Mouse (Mus musculus) embryo, embryonic 9.5 days (tissue): Measurements from ENCODE around the gene Psmc3ip.
"Not testable (repeated sequence)": the region's sequence is repeated elsewhere in the genome, so short reads cannot be mapped to it uniquely, and the experiment has no call there.

Source experiments
- DNase-seq: peaks from one replicate; pipeline ENCODE4 v3.0.0-alpha.2; 2017; ENCODE audit errors: extremely low spot score

Gene Psmc3ip

GRCm38 (mm10) chr11:101095314-101096024, at the start of gene Psmc3ip:
Gene Psmc3ip (minus strand): TSS chr11:101095436.
- DNase-seq: peak; percentile 92

DNA sequence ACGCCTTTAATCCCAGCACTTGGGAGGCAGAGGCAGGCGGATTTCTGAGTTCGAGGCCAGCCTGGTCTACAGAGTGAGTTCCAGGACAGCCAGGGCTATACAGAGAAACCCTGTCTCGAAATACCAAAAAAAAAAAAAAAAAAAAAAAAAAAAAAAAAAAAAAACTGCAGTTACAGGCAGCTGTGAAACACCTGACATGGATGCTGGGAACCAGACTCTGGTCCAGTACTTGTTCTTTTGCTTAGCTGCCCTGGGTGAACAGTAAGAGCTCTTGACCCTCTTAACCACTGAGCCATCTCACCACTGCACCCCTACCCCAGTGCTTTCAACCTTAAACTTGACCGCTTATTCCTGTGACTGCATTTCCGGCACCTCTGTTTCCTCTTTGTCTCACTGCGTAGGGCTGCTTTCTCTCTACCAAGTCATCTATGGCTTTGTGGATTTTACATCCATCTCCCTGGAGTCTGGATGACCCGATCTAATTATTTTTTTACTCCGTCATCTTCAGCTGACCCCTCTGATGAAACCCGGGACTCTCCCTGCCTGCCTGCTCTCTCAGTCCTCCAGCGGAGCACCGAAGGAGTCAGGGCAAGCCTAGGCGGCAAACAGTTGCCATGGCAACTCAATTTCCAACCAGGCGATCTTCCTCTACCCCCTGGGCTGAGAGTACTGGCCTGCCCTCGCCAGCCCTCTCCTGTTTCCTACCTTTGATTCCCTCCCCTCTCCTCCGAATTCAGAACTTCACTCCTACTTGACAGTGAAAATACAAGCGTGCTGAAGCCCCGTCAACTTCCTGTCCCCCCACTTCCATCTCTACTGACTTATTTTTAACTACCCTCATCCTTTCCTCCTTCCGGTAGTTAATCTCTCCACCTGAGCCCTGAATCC, 48.3 kb upstream of the Psmc3ip start:
- peak; percentile 55 for DNase-seq

- DNase-seq: no peak
These were observed 47.2 kb upstream of the Psmc3ip start for GRCm38 (mm10) chr11:101142215-101142967.

GRCm38 (mm10) chr11:101141088-101141487, 45.9 kb upstream of the Psmc3ip start:
- DNase-seq: no peak

- DNase-seq: no peak
These were observed 45.1 kb upstream of the Psmc3ip start for GRCm38 (mm10) chr11:101140164-101140819.

DNA sequence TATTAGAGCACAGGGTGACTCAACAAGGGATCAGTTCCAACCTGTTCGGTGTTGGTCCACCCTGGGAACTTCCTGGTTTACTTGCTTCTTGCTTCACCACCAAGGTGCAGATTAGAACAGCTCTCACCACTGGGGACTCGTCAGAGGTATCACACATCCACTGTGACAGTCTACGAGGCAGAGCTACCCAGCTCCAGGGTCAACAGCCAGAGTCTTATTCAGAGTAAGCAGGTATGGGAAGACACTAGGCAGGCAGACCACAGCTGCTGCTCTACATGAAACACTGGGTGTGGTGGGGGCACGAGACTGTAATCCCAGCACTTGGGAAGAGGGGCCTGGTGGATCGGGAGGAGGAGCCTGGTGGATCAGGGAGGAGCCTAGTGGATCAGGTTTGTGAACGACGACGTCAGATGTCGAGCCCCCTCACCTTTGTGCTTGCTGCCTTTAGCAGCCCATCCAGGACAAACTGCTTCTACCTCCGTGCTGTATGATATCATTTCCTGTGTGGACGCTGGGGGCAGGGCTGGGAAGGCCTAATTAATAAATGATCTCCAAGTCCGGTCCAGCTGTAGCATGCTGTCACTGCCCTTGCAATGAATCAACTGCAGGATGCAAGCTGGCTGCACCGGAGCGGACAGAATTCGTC, 43.4 kb upstream of the Psmc3ip start:
- peak; percentile 35 for DNase-seq

DNA sequence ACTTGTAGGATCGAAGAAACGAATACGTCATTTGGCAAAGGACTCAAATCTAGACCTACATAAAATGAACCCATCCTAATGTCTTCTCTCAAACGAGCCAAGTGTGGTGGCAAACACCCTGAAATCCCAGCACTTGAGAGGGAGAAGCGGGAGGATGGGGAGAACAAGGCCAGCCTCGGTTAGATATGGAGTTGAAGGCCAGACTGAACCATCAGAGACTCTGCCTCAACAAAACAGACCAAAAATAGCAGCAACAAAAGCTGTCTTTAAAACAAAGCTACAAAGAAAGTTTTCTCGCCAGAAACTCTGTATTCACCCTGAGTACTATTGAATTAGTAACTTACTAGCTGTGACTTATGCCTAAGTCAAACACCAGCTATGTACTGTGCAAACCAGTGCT, 41.8 kb upstream of the Psmc3ip start:
- DNase-seq: no peak

DNA sequence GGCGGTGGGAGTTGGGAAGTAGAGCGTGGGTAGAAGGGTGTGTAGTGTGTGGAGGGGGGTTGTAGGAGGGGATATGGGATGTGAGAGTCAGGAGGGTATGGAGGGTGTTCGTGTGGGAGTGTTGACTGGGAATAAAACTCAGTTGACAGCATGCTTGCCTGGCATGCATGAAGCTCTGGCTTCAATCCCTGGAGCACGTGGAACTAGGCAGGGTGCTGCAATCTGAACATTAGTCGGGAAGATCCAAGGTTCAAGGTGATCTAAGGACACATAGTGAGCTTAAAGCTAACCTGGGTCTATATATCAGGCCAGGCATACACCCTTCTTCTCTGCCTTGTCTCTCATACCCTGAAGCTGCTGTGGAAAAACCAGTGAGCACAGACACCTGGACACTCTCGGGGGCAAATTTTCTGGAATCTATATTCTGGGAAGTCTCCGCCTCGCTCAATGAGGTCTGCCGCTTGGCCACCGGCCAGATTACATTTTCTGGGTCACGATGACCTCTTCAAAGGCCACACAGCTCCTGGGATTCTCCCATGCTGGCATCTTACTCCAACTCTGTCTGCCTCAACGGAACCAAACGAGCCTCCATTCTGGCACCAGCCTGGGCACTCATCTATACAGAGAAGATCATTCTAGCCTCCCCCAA, 39.1 kb upstream of the Psmc3ip start:
- DNase-seq: no peak

GRCm38 (mm10) chr11:101133037-101133436, 37.8 kb upstream of the Psmc3ip start:
- DNase-seq: no peak

DNA sequence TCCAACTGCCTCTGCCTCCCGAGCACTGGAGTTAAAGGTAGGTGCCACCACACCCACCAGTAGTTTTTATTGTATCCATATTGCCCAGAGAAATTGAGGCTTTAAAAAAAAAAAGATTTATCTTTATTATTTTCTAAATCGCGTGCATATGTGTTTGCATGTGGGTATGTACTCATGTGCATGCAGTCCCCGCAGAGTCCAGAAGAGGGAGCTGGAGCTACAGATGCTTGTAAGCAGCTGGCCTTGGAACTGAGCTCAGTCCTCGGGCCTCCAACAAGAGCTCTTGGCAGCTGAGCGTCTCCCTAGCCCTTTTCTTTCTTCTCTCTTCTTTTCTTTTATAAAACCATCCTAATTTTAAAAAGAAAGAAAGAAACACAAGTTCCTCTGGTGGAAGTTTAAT, 36.5 kb upstream of the Psmc3ip start:
- DNase-seq: no peak

DNA sequence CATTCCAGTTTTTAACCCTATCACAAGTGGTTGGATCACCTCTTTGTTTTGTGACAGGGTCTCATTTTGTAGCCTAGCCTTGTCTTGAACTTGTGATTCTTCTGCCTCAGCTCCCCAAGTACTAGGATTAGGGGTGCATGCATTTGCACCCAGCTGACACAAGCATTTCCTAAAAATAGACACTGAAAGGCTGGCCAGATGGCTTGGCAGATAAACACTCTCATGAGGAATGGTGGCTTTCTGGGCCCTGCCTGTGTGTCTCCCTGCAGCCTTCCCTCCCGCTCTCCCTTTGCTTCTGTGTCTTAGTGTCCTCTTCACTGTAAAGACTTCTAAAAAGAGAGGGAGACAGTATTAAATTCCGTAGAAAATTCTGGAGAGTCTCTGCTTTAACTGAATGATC, 36.0 kb upstream of the Psmc3ip start:
- DNase-seq: no peak

- no peak for DNase-seq
These were observed 35.0 kb upstream of the Psmc3ip start for GRCm38 (mm10) chr11:101130056-101130756.

DNA sequence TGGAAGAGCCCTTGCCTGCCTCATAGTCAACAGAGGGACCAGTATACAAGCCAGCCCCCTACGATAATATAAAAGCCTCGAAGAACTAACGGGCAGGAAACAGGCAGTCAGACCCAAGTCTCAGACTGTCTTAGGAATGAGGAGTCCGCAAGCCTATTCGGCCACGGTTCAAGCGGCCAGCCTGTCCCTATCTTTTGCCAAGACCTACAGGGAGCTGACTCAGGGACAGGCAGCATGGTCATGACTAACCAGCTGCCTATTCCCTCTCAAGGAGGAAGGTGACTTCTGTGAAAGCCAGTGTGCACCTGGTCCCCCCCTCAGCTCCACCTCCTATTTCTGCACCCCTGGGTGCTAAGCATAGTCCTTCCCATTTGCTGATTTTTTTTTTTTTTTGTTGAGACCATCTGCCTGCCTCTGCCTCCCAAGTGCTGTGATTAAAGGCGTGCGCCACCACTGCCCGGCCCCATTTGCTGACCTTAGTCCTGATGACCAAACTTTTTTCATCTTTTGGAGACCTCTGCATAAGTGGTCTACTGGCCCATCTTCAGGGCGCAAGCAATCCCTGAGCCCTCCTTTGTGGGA, 33.9 kb upstream of the Psmc3ip start:
- no peak for DNase-seq

- DNase-seq: no peak
These were observed 31.8 kb upstream of the Psmc3ip start for GRCm38 (mm10) chr11:101127075-101127474.

DNA sequence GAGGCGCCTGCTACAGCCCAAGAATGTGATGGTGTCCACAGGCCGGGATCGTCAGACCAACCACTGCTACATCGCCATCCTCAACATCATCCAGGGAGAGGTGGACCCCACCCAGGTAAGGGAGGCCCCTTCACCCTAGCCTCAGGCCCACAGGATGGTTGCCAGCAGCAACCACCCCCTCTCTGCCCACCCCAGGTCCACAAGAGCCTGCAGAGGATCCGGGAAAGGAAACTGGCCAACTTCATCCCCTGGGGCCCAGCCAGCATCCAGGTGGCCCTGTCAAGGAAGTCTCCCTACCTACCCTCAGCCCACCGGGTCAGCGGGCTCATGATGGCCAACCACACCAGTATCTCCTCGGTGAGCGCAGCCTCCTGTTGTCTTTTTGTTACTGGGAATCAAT, 29.8 kb upstream of the Psmc3ip start:
- DNase-seq: not testable (repeated sequence)

GRCm38 (mm10) chr11:101124494-101124893, 29.3 kb upstream of the Psmc3ip start:
- not testable (repeated sequence) for DNase-seq

DNA sequence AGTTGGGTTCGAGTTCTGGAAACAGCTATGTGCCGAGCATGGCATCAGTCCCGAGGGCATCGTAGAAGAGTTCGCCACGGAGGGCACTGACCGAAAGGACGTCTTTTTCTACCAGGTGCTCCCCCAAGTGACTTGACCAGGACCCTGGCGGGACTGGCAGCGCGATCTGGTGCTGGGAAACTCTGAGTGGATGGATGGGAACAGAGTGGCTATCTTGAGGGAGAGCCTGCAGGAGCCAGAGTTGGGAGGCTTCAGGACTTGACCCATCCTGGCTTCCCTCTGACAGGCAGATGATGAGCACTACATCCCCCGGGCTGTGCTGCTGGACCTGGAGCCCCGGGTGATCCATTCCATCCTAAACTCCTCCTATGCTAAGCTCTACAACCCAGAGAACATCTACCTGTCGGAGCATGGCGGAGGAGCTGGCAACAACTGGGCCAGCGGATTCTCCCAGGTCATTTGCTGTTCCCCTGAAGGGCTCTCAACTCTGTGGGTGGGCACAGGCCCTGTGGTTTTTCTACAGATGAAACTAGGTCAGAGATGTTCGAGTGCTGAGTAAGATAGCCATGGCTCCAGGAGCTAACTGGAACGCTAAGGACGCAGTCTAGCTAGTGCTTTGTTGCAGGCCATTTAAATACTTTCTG, 25.4 kb upstream of the Psmc3ip start:
- DNase-seq: no peak

GRCm38 (mm10) chr11:101119761-101120544, 24.7 kb upstream of the Psmc3ip start, which contains the start of the genes Retreg3 and Tubg1:
Gene Retreg3 (minus strand): TSS chr11:101119893.
Gene Tubg1 (plus strand): TSS chr11:101119938.
- peak; percentile 99 for DNase-seq
